Mouse (Mus musculus) cortical plate, adult 2 months (tissue): ENCODE measurements around the gene Spon1.

Source experiments
- CTCF ChIP-seq: fragments of 200-500 bp; IDR thresholded peaks from 2 replicates; pipeline ENCODE4 v1.5.1; 2011; ENCODE audit warnings: mild to moderate bottlenecking, control low read depth, low read length; ENCODE audit not compliant: insufficient read depth; ENCODE audit errors: extremely low read depth
- POLR2A ChIP-seq: fragments of 200-500 bp; IDR thresholded peaks from 2 replicates; pipeline ENCODE4 v1.6.1; 2011; ENCODE audit warnings: mild to moderate bottlenecking, low read length, control low read depth; ENCODE audit not compliant: insufficient read depth; ENCODE audit errors: extremely low read depth

- TF ChIP-seq CTCF (no peak), POLR2A (no peak)
Measured at GRCm38 (mm10) chr7:113730406-113731247, 35.2 kb upstream of the Spon1 start.
